8 mouse cellular contexts compared by ENCODE assay signal in genomic region chr11:120437152-120437856, GRCm38 (mm10). TPM values are rescaled to one million over a fixed set of nuclear protein-coding genes. Genes with fewer than 3 reads are reported as not detected.
A peak's percentile ranks its signal among the peaks of the same experiment; 100 is the strongest.
DNase-seq lines count a peak whose midpoint lies in the region; ATAC-seq and TF ChIP-seq lines count a peak whose summit lies in the region.

TSS of gene Nploc4 (minus strand) at chr11:120437708.

- H3K9ac ChIP-seq in forebrain, embryonic 16.5 days (replicated peaks; ENCODE audit: low read depth, low read length), result peak within 1 kb of the TSS; percentile 96
- peak within 1 kb of the TSS; percentile 91 for H3K9ac ChIP-seq in liver, postnatal 0 days (replicated peaks)
- peak within 1 kb of the TSS; percentile 97 for H3K9ac ChIP-seq in neural tube, embryonic 13.5 days

- no peak for TF ChIP-seq EP300 in liver, postnatal 0 days (IDR thresholded peaks at IDR 0.05; ENCODE audit: low read depth)

- H3K4me2 ChIP-seq in forebrain, embryonic 16.5 days (ENCODE audit: low read length), result peak within 1 kb of the TSS; percentile 82
- H3K4me2 ChIP-seq in liver, postnatal 0 days (ENCODE audit: low read depth, low read length), result peak within 1 kb of the TSS; percentile 78
- peak within 1 kb of the TSS; percentile 90 for H3K4me2 ChIP-seq in neural tube, embryonic 13.5 days

- no peaks in the 10 kb centered on the region for H3K9me3 ChIP-seq in G1E (replicated peaks)
- H3K9me3 ChIP-seq in forebrain, embryonic 16.5 days (ENCODE audit: control insufficient read depth, low read length), result no peaks in the 10 kb centered on the region
- no peaks in the 10 kb centered on the region for H3K9me3 ChIP-seq in liver, postnatal 0 days (ENCODE audit: low read length)
- no peaks in the 10 kb centered on the region for H3K9me3 ChIP-seq in neural tube, embryonic 13.5 days

- H3K36me3 ChIP-seq in G1E (replicated peaks), result peaks cover 35% of the 10 kb centered on the region
- H3K36me3 ChIP-seq in forebrain, embryonic 16.5 days (ENCODE audit: control insufficient read depth, insufficient read depth), result peaks cover 3% of the 10 kb centered on the region
- peaks cover 26% of the 10 kb centered on the region for H3K36me3 ChIP-seq in liver, postnatal 0 days (replicated peaks; ENCODE audit: insufficient read depth, low read length)
- H3K36me3 ChIP-seq in neural tube, embryonic 13.5 days, result peaks cover 26% of the 10 kb centered on the region
- H3K36me3 ChIP-seq in testis, adult 2 months (ENCODE audit: control insufficient read depth, insufficient read depth, low read length), result no peaks in the 10 kb centered on the region

- peak; percentile 54 for ATAC-seq in G1E (ENCODE audit: extremely low read depth, insufficient number of reproducible peaks, low FRiP score, poor library complexity, severe bottlenecking)
- peak; percentile 90 for ATAC-seq in forebrain, embryonic 16.5 days
- peak; percentile 92 for ATAC-seq in liver, postnatal 0 days
- ATAC-seq in neural tube, embryonic 13.5 days (ENCODE audit: low read depth), result peak; percentile 88

- TF ChIP-seq POLR2A in testis, adult 2 months (IDR thresholded peaks at IDR 0.05; ENCODE audit: control insufficient read depth, low read depth, low read length), result peak; percentile 89

- no peaks in the 10 kb centered on the region; the same call in 1 of the 2 replicates for H3K27me3 ChIP-seq in G1E (ENCODE audit: insufficient read depth, low read length)
- no peaks in the 10 kb centered on the region for H3K27me3 ChIP-seq in forebrain, embryonic 16.5 days (replicated peaks; ENCODE audit: control insufficient read depth, insufficient read depth, low read length)
- H3K27me3 ChIP-seq in liver, postnatal 0 days (ENCODE audit: insufficient read depth, low read length), result no peaks in the 10 kb centered on the region
- H3K27me3 ChIP-seq in neural tube, embryonic 13.5 days, result no peaks in the 10 kb centered on the region
- H3K27me3 ChIP-seq in testis, adult 2 months (ENCODE audit: control insufficient read depth, insufficient read depth, low read length), result no peaks in the 10 kb centered on the region

- H3K4me3 ChIP-seq in G1E (ENCODE audit: low read depth, low read length), result peak within 1 kb of the TSS; percentile 96
- H3K4me3 ChIP-seq in forebrain, embryonic 16.5 days (replicated peaks; ENCODE audit: low read length), result peak within 1 kb of the TSS; percentile 91
- peak within 1 kb of the TSS; percentile 87 for H3K4me3 ChIP-seq in liver, postnatal 0 days (ENCODE audit: low read depth, low read length)
- peak within 1 kb of the TSS; percentile 98 for H3K4me3 ChIP-seq in neural tube, embryonic 13.5 days
- H3K4me3 ChIP-seq in testis, adult 2 months (ENCODE audit: control insufficient read depth, low read depth, low read length), result peak within 1 kb of the TSS; percentile 84

- 0% methylated on average over 60 of the region's 77 CpGs for WGBS in forebrain, embryonic 16.5 days
- 3% methylated on average over 59 of the region's 77 CpGs for WGBS in liver, postnatal 0 days (ENCODE audit: insufficient replicate concordance)
- under 1% methylated on average over 63 of the region's 77 CpGs for WGBS in neural tube, embryonic 13.5 days

- H3K27ac ChIP-seq in forebrain, embryonic 16.5 days (ENCODE audit: low read length), result peak within 1 kb of the TSS; percentile 62
- H3K27ac ChIP-seq in liver, postnatal 0 days (ENCODE audit: low read depth), result peak within 1 kb of the TSS; percentile 90
- peak within 1 kb of the TSS; percentile 81 for H3K27ac ChIP-seq in neural tube, embryonic 13.5 days (replicated peaks)
- H3K27ac ChIP-seq in testis, adult 2 months (ENCODE audit: control insufficient read depth, insufficient read depth, low read depth, low read length), result peak within 1 kb of the TSS; percentile 59

- H3K4me1 ChIP-seq in G1E (ENCODE audit: insufficient read depth, low read depth, low read length), result peaks cover 17% of the 10 kb centered on the region
- peaks cover 12% of the 10 kb centered on the region for H3K4me1 ChIP-seq in forebrain, embryonic 16.5 days (replicated peaks; ENCODE audit: control insufficient read depth, insufficient read depth, low read length)
- 0 out of 2 replicates have a peak, but pooled peaks cover 9% of the 10 kb centered on the region for H3K4me1 ChIP-seq in liver, postnatal 0 days (ENCODE audit: insufficient read depth)
- H3K4me1 ChIP-seq in neural tube, embryonic 13.5 days (replicated peaks), result peaks cover 13% of the 10 kb centered on the region
- H3K4me1 ChIP-seq in testis, adult 2 months (ENCODE audit: control insufficient read depth, insufficient read depth, low read length), result no peaks in the 10 kb centered on the region

- DNase-seq in G1E (ENCODE audit: low spot score), result peak; percentile 83
- DNase-seq in cerebellum, adult 18-20 months, result peak; percentile 77 to 91
- peak; percentile 69 for DNase-seq in heart, postnatal 25 days (ENCODE audit: low spot score)
- DNase-seq in layer of hippocampus, adult 11-12 months (ENCODE audit: low spot score), result peak; percentile 80
- peak; percentile 92 for DNase-seq in liver, postnatal 0 days

- TF ChIP-seq CTCF in G1E (IDR thresholded peaks at IDR 0.05; ENCODE audit: low read depth, low read length), result no peak
- TF ChIP-seq CTCF in liver, postnatal 0 days (IDR thresholded peaks at IDR 0.05; ENCODE audit: low read depth), result peak; percentile 24; the same call in 1 of the 2 replicates
- no peak for TF ChIP-seq CTCF in testis, adult 2 months (IDR thresholded peaks at IDR 0.05; ENCODE audit: control insufficient read depth, insufficient read depth, insufficient replicate concordance, low read depth, low read length)

- intact Hi-C loops in heart, postnatal 25 days (cut with DNase I), result no loop called here

RNA-seq across cellular contexts. Expression of gene Nploc4, which starts in this region (rescaled TPM):
- total RNA-seq in G1E (2014; fragmentation: Nextera tagmentation), result 58.4 and 61.7 TPM in 2 replicates
- 38.7 and 42.7 TPM in 2 replicates for total RNA-seq in G1E (2017)
- polyA plus RNA-seq in G1E (2012), result 68.2 and 72.4 TPM in 2 replicates
- 32.0 and 32.1 TPM in 2 replicates for polyA plus RNA-seq in forebrain, embryonic 16.5 days (2015; fragmentation: Nextera tagmentation; extraction: Ambion mirVana)
- 10 to 100 TPM; 53.0 to 59.3 TPM for total RNA-seq in heart, postnatal 25 days (2021)
- polyA plus RNA-seq in liver, postnatal 0 days (2015; fragmentation: Nextera tagmentation; extraction: Ambion mirVana), result 12.5 and 12.8 TPM in 2 replicates
- 33.5 and 33.8 TPM in 2 replicates for polyA plus RNA-seq in neural tube, embryonic 13.5 days (2015; fragmentation: Nextera tagmentation; extraction: Ambion mirVana)
- 75.8 and 79.3 TPM in 2 replicates for polyA plus RNA-seq in testis, adult 2 months (2012; rRNA removed)

Comparison
In these comparisons a context has a peak if more than half of its experiments do, and no peak if none do; other contexts are left out.
1. Peak in every context shown above with its lines: DNase-seq, ATAC-seq, H3K4me3 ChIP-seq and H3K27ac ChIP-seq.